Mouse (Mus musculus): ENCODE data around the gene Klk11. TPM values are rescaled to one million over a fixed set of nuclear protein-coding genes. Genes with fewer than 3 reads are reported as not detected.

Klk11 gene
- polyA plus RNA-seq, 1 experiment from 2014 or later: not detected

Other genes with a start within 250 kb of the Klk11 start
- gene Cd33, start 230.2 kb upstream of the Klk11 start, polyA plus RNA-seq (2015; fragmentation: Nextera tagmentation; extraction: Ambion mirVana): 0.68 and 1.1 TPM in 2 replicates
- 1.2 and 1.3 TPM in 2 replicates for gene Zfp658, start 212.3 kb upstream of the Klk11 start, polyA plus RNA-seq (2015; fragmentation: Nextera tagmentation; extraction: Ambion mirVana)
- gene Zfp719, start 195.0 kb upstream of the Klk11 start, polyA plus RNA-seq (2015; fragmentation: Nextera tagmentation; extraction: Ambion mirVana): 7.0 TPM in 2 replicates
- gene Zfp819, start 167.4 kb upstream of the Klk11 start, polyA plus RNA-seq (2015; fragmentation: Nextera tagmentation; extraction: Ambion mirVana): not detected in 2 replicates
- gene Ceacam18, start 139.9 kb upstream of the Klk11 start, polyA plus RNA-seq (2015; fragmentation: Nextera tagmentation; extraction: Ambion mirVana): not detected in 2 replicates
- gene Siglece, start 114.4 kb upstream of the Klk11 start, polyA plus RNA-seq (2015; fragmentation: Nextera tagmentation; extraction: Ambion mirVana): 0.41 and 0.52 TPM in 2 replicates
- 6.3 and 6.8 TPM in 2 replicates for gene Ctu1, start 102.6 kb upstream of the Klk11 start, polyA plus RNA-seq (2015; fragmentation: Nextera tagmentation; extraction: Ambion mirVana)
- not detected in 2 replicates for gene Klk14, start 84.2 kb upstream of the Klk11 start, polyA plus RNA-seq (2015; fragmentation: Nextera tagmentation; extraction: Ambion mirVana)
- gene Klk13, start 62.0 kb upstream of the Klk11 start, polyA plus RNA-seq (2015; fragmentation: Nextera tagmentation; extraction: Ambion mirVana): 0.20 TPM in 1 of 2 replicates, not detected in the other
- gene Klk12, start 5.7 kb upstream of the Klk11 start, polyA plus RNA-seq (2015; fragmentation: Nextera tagmentation; extraction: Ambion mirVana): not detected in 2 replicates
- gene Klk10, start 6.4 kb downstream of the Klk11 start, polyA plus RNA-seq (2015; fragmentation: Nextera tagmentation; extraction: Ambion mirVana): 0.10 and 0.11 TPM in 2 replicates
- 0.13 and 0.25 TPM in 2 replicates for gene Klk9, start 17.3 kb downstream of the Klk11 start, polyA plus RNA-seq (2015; fragmentation: Nextera tagmentation; extraction: Ambion mirVana)
- 25.8 and 27.9 TPM in 2 replicates for gene Klk8, start 23.0 kb downstream of the Klk11 start, polyA plus RNA-seq (2015; fragmentation: Nextera tagmentation; extraction: Ambion mirVana)
- gene Klk7, start 36.7 kb downstream of the Klk11 start, polyA plus RNA-seq (2015; fragmentation: Nextera tagmentation; extraction: Ambion mirVana): 0.09 and 0.10 TPM in 2 replicates
- gene Klk6, start 49.9 kb downstream of the Klk11 start, polyA plus RNA-seq (2015; fragmentation: Nextera tagmentation; extraction: Ambion mirVana): not detected in 2 replicates
- not detected in 2 replicates for gene Klk5, start 67.4 kb downstream of the Klk11 start, polyA plus RNA-seq (2015; fragmentation: Nextera tagmentation; extraction: Ambion mirVana)
- not detected in 2 replicates for gene Klk4, start 106.6 kb downstream of the Klk11 start, polyA plus RNA-seq (2015; fragmentation: Nextera tagmentation; extraction: Ambion mirVana)
- not detected in 2 replicates for gene Klk15, start 159.1 kb downstream of the Klk11 start, polyA plus RNA-seq (2015; fragmentation: Nextera tagmentation; extraction: Ambion mirVana)
- not detected in 2 replicates for gene Klk1b8, start 176.1 kb downstream of the Klk11 start, polyA plus RNA-seq (2015; fragmentation: Nextera tagmentation; extraction: Ambion mirVana)
- not detected in 2 replicates for gene Klk1b1, start 192.1 kb downstream of the Klk11 start, polyA plus RNA-seq (2015; fragmentation: Nextera tagmentation; extraction: Ambion mirVana)
- gene Klk1b9, start 201.5 kb downstream of the Klk11 start, polyA plus RNA-seq (2015; fragmentation: Nextera tagmentation; extraction: Ambion mirVana): not detected in 2 replicates
- gene Klk1b11, start 221.3 kb downstream of the Klk11 start, polyA plus RNA-seq (2015; fragmentation: Nextera tagmentation; extraction: Ambion mirVana): not detected in 2 replicates
- gene Klk1b26, start 237.6 kb downstream of the Klk11 start, polyA plus RNA-seq (2015; fragmentation: Nextera tagmentation; extraction: Ambion mirVana): not detected in 2 replicates

All from heart, embryonic 13.5 days (tissue).